In genomic region chr2:178281183-178281582, GRCm38 (mm10) we compare ENCODE assay signal across 27 mouse cellular contexts.
DNase-seq lines count a peak whose midpoint lies in the region; ATAC-seq and TF ChIP-seq lines count a peak whose summit lies in the region.
"Had no signal": no experiment of that assay in that cellular context is flagged by ENCODE, and none has a peak within 500 bp of the region (broad histone marks: within the 10 kb centered on the region; RNA-seq: fewer than 3 reads in every experiment).

No protein-coding gene starts in this region.

- H3K4me2 ChIP-seq in forebrain, postnatal 0 days (ENCODE audit: low read depth), result no peak overlapping the region
- H3K4me2 ChIP-seq in forebrain, embryonic 13.5 days, result no peak overlapping the region
- H3K4me2 ChIP-seq in hindbrain, postnatal 0 days (ENCODE audit: low read depth, low read length), result no peak overlapping the region
- no peak overlapping the region for H3K4me2 ChIP-seq in lung, postnatal 0 days (replicated peaks; ENCODE audit: low read depth, low read length)
- H3K4me2 ChIP-seq in stomach, postnatal 0 days (replicated peaks; ENCODE audit: low read depth), result no peak overlapping the region
- H3K4me2 ChIP-seq in hindbrain, embryonic 14.5 days (replicated peaks), result no peak overlapping the region
- H3K4me2 ChIP-seq: embryonic facial prominence, embryonic 13.5 days; hindbrain, embryonic 12.5 days; limb, embryonic 12.5 days; liver, embryonic 15.5 days; lung, embryonic 15.5 days; midbrain, embryonic 11.5 days; stomach, embryonic 15.5 days had no signal

- DNase-seq in forebrain, postnatal 0 days, result no peak
- DNase-seq in hindbrain, postnatal 0 days (ENCODE audit: low spot score), result no peak
- DNase-seq in hindbrain, embryonic 10.5 days (ENCODE audit: low spot score), result no peak
- DNase-seq in lung, postnatal 0 days (ENCODE audit: low spot score), result no peak
- DNase-seq in lung, adult 2 months, result no peak
- DNase-seq in stomach, postnatal 0 days (ENCODE audit: low spot score), result no peak
- no peak for DNase-seq in hindbrain, embryonic 14.5 days (ENCODE audit: low spot score)
- DNase-seq: adrenal gland, postnatal 25 days; cerebellum, adult 8-10 months; cerebellum, postnatal 25 days; gastrocnemius, postnatal 36 days; heart, adult 18-20 months; kidney, adult 18-20 months; kidney, postnatal 4 days; layer of hippocampus, adult 9-11 months; lung, postnatal 36 days; thymus, postnatal 25 days had no signal

- TF ChIP-seq POLR2A in lung, adult 2 months (IDR thresholded peaks at IDR 0.05; ENCODE audit: borderline replicate concordance, extremely low read depth, low read depth, low read length), result no peak

- no peak overlapping the region for H3K4me3 ChIP-seq in forebrain, postnatal 0 days (ENCODE audit: low read depth, low read length)
- H3K4me3 ChIP-seq in forebrain, embryonic 13.5 days, result no peak overlapping the region
- H3K4me3 ChIP-seq in hindbrain, postnatal 0 days (ENCODE audit: low read length), result no peak overlapping the region
- H3K4me3 ChIP-seq in hindbrain, embryonic 10.5 days, result no peak overlapping the region
- H3K4me3 ChIP-seq in lung, postnatal 0 days (ENCODE audit: low read depth, low read length), result no peak overlapping the region
- no peak overlapping the region for H3K4me3 ChIP-seq in lung, adult 2 months (replicated peaks; ENCODE audit: extremely low read depth, low read depth, low read length)
- H3K4me3 ChIP-seq in stomach, postnatal 0 days (ENCODE audit: low read depth, low read length), result no peak overlapping the region
- no peak overlapping the region for H3K4me3 ChIP-seq in hindbrain, embryonic 14.5 days (replicated peaks; ENCODE audit: low read length)
- H3K4me3 ChIP-seq: embryonic facial prominence, embryonic 13.5 days; forebrain, embryonic 10.5 days; hindbrain, embryonic 12.5 days; limb, embryonic 12.5 days; liver, embryonic 15.5 days; lung, embryonic 15.5 days; stomach, embryonic 15.5 days had no signal

- H3K27ac ChIP-seq in forebrain, postnatal 0 days (ENCODE audit: low read depth, low read length), result no peak overlapping the region
- no peak overlapping the region for H3K27ac ChIP-seq in forebrain, embryonic 13.5 days
- H3K27ac ChIP-seq in hindbrain, postnatal 0 days, result no peak overlapping the region
- H3K27ac ChIP-seq in hindbrain, embryonic 10.5 days, result no peak overlapping the region
- H3K27ac ChIP-seq in lung, postnatal 0 days (ENCODE audit: low read length), result no peak overlapping the region
- H3K27ac ChIP-seq in stomach, postnatal 0 days (replicated peaks), result no peak overlapping the region
- no peak overlapping the region for H3K27ac ChIP-seq in hindbrain, embryonic 14.5 days
- H3K27ac ChIP-seq: embryonic facial prominence, embryonic 13.5 days; forebrain, embryonic 10.5 days; hindbrain, embryonic 12.5 days; limb, embryonic 12.5 days; liver, embryonic 15.5 days; lung, embryonic 15.5 days; stomach, embryonic 15.5 days had no signal

- no peaks in the 10 kb centered on the region for H3K27me3 ChIP-seq in forebrain, postnatal 0 days (ENCODE audit: insufficient read depth, low read length)
- H3K27me3 ChIP-seq in forebrain, embryonic 13.5 days, result no peaks in the 10 kb centered on the region
- H3K27me3 ChIP-seq in hindbrain, postnatal 0 days (ENCODE audit: insufficient read depth, low read length), result no peaks in the 10 kb centered on the region
- H3K27me3 ChIP-seq in hindbrain, embryonic 10.5 days (ENCODE audit: insufficient read depth, poor library complexity, severe bottlenecking), result no peaks in the 10 kb centered on the region
- H3K27me3 ChIP-seq in lung, postnatal 0 days (replicated peaks; ENCODE audit: insufficient read depth, low read length), result no peaks in the 10 kb centered on the region
- H3K27me3 ChIP-seq in stomach, postnatal 0 days (ENCODE audit: control insufficient read depth, insufficient read depth, low read length), result no peaks in the 10 kb centered on the region
- no peaks in the 10 kb centered on the region for H3K27me3 ChIP-seq in hindbrain, embryonic 14.5 days (ENCODE audit: control insufficient read depth, insufficient read depth, low read length)
- H3K27me3 ChIP-seq: embryonic facial prominence, embryonic 13.5 days; hindbrain, embryonic 12.5 days; limb, embryonic 12.5 days; liver, embryonic 15.5 days; lung, embryonic 15.5 days; stomach, embryonic 15.5 days had no signal

- TF ChIP-seq CTCF in forebrain, postnatal 0 days (IDR thresholded peaks at IDR 0.05; ENCODE audit: low read depth), result peak; percentile 68
- TF ChIP-seq CTCF in hindbrain, postnatal 0 days (IDR thresholded peaks at IDR 0.05; ENCODE audit: low read depth), result peak; percentile 67
- peak; percentile 19; the same call in 1 of the 2 replicates for TF ChIP-seq CTCF in lung, postnatal 0 days (IDR thresholded peaks at IDR 0.05)
- TF ChIP-seq CTCF in lung, adult 2 months (IDR thresholded peaks at IDR 0.05; ENCODE audit: insufficient read depth, low read length), result no peak
- TF ChIP-seq CTCF in stomach, postnatal 0 days (IDR thresholded peaks at IDR 0.05; ENCODE audit: low read depth), result peak; percentile 43

- H3K9me3 ChIP-seq in forebrain, postnatal 0 days (ENCODE audit: low read length), result no peaks in the 10 kb centered on the region
- H3K9me3 ChIP-seq in forebrain, embryonic 13.5 days (replicated peaks), result no peaks in the 10 kb centered on the region
- no peaks in the 10 kb centered on the region for H3K9me3 ChIP-seq in hindbrain, postnatal 0 days (ENCODE audit: low read length)
- no peaks in the 10 kb centered on the region for H3K9me3 ChIP-seq in hindbrain, embryonic 10.5 days
- no peaks in the 10 kb centered on the region for H3K9me3 ChIP-seq in lung, postnatal 0 days (ENCODE audit: low read length)
- no peaks in the 10 kb centered on the region for H3K9me3 ChIP-seq in stomach, postnatal 0 days (ENCODE audit: control insufficient read depth, low read length)
- no peaks in the 10 kb centered on the region for H3K9me3 ChIP-seq in hindbrain, embryonic 14.5 days (ENCODE audit: control insufficient read depth, low read length)
- H3K9me3 ChIP-seq: embryonic facial prominence, embryonic 13.5 days; forebrain, embryonic 10.5 days; hindbrain, embryonic 12.5 days; limb, embryonic 12.5 days; liver, embryonic 15.5 days; lung, embryonic 15.5 days; stomach, embryonic 15.5 days had no signal

- no peaks in the 10 kb centered on the region for H3K4me1 ChIP-seq in forebrain, postnatal 0 days (ENCODE audit: insufficient read depth)
- no peaks in the 10 kb centered on the region for H3K4me1 ChIP-seq in forebrain, embryonic 13.5 days
- no peaks in the 10 kb centered on the region for H3K4me1 ChIP-seq in hindbrain, postnatal 0 days (ENCODE audit: insufficient read depth, low read length)
- H3K4me1 ChIP-seq in hindbrain, embryonic 10.5 days (replicated peaks), result no peaks in the 10 kb centered on the region
- H3K4me1 ChIP-seq in lung, postnatal 0 days (ENCODE audit: insufficient read depth, low read depth, low read length), result no peaks in the 10 kb centered on the region
- H3K4me1 ChIP-seq in lung, adult 2 months (ENCODE audit: control insufficient read depth, insufficient read depth, low read length), result no peaks in the 10 kb centered on the region
- H3K4me1 ChIP-seq in stomach, postnatal 0 days (replicated peaks; ENCODE audit: control insufficient read depth, insufficient read depth), result no peaks in the 10 kb centered on the region
- H3K4me1 ChIP-seq in hindbrain, embryonic 14.5 days (replicated peaks; ENCODE audit: control insufficient read depth, insufficient read depth, low read length), result no peaks in the 10 kb centered on the region
- H3K4me1 ChIP-seq: embryonic facial prominence, embryonic 13.5 days; forebrain, embryonic 10.5 days; hindbrain, embryonic 12.5 days; limb, embryonic 12.5 days; liver, embryonic 15.5 days; lung, embryonic 15.5 days; stomach, embryonic 15.5 days had no signal

- peaks cover 30% of the 10 kb centered on the region for H3K36me3 ChIP-seq in forebrain, postnatal 0 days (ENCODE audit: insufficient read depth)
- H3K36me3 ChIP-seq in forebrain, embryonic 13.5 days (ENCODE audit: poor library complexity, severe bottlenecking), result peaks cover 33% of the 10 kb centered on the region
- H3K36me3 ChIP-seq in hindbrain, postnatal 0 days (ENCODE audit: insufficient read depth, low read length), result no peaks in the 10 kb centered on the region
- H3K36me3 ChIP-seq in hindbrain, embryonic 10.5 days, result no peaks in the 10 kb centered on the region
- H3K36me3 ChIP-seq in lung, postnatal 0 days (ENCODE audit: insufficient read depth, low read length), result no peaks in the 10 kb centered on the region
- no peaks in the 10 kb centered on the region for H3K36me3 ChIP-seq in stomach, postnatal 0 days (ENCODE audit: control insufficient read depth, insufficient read depth, low read length)
- peaks cover 37% of the 10 kb centered on the region for H3K36me3 ChIP-seq in hindbrain, embryonic 14.5 days (replicated peaks; ENCODE audit: control insufficient read depth, insufficient read depth)
- H3K36me3 ChIP-seq: embryonic facial prominence, embryonic 13.5 days; forebrain, embryonic 10.5 days; limb, embryonic 12.5 days; liver, embryonic 15.5 days; lung, embryonic 15.5 days; stomach, embryonic 15.5 days had no signal

- ATAC-seq in forebrain, postnatal 0 days, result peak; percentile 16; the same call in 1 of the 2 replicates
- ATAC-seq in forebrain, embryonic 13.5 days, result no peak
- ATAC-seq in hindbrain, postnatal 0 days, result no peak
- ATAC-seq in lung, postnatal 0 days, result no peak
- ATAC-seq in stomach, postnatal 0 days (ENCODE audit: low FRiP score, low TSS enrichment), result no peak
- no peak for ATAC-seq in hindbrain, embryonic 14.5 days (ENCODE audit: low FRiP score)
- ATAC-seq: forebrain, embryonic 16.5 days had no signal

- H3K9ac ChIP-seq in forebrain, postnatal 0 days, result no peak overlapping the region
- H3K9ac ChIP-seq in forebrain, embryonic 13.5 days, result no peak overlapping the region
- H3K9ac ChIP-seq in hindbrain, postnatal 0 days (replicated peaks; ENCODE audit: low read length), result no peak overlapping the region
- H3K9ac ChIP-seq in lung, postnatal 0 days (replicated peaks; ENCODE audit: low read depth), result no peak overlapping the region
- H3K9ac ChIP-seq in stomach, postnatal 0 days (ENCODE audit: low read length), result no peak overlapping the region
- H3K9ac ChIP-seq in hindbrain, embryonic 14.5 days, result no peak overlapping the region
- H3K9ac ChIP-seq: embryonic facial prominence, embryonic 13.5 days; hindbrain, embryonic 12.5 days; limb, embryonic 12.5 days; liver, embryonic 15.5 days; lung, embryonic 15.5 days; stomach, embryonic 15.5 days had no signal

- no peak for TF ChIP-seq EP300 in lung, postnatal 0 days (IDR thresholded peaks at IDR 0.05)
- TF ChIP-seq EP300 in stomach, postnatal 0 days (optimal IDR thresholded peaks at IDR 0.05), result no peak

- WGBS in forebrain, postnatal 0 days, result 51% methylated on average over 3 of the region's 3 CpGs
- 42% methylated on average over 3 of the region's 3 CpGs for WGBS in forebrain, embryonic 13.5 days
- 55% methylated on average over 3 of the region's 3 CpGs for WGBS in hindbrain, postnatal 0 days
- 61% methylated on average over 3 of the region's 3 CpGs for WGBS in hindbrain, embryonic 10.5 days
- WGBS in lung, postnatal 0 days, result 43% methylated on average over 3 of the region's 3 CpGs
- WGBS in lung, adult 2 months, result 53% methylated on average over 3 of the region's 3 CpGs
- 45% methylated on average over 3 of the region's 3 CpGs for WGBS in stomach, postnatal 0 days
- 54% methylated on average over 3 of the region's 3 CpGs for WGBS in hindbrain, embryonic 14.5 days
